Mouse (Mus musculus) kidney, postnatal 25 days (tissue): ENCODE data around the gene Sept9.
"Not testable (repeated sequence)": the region's sequence is repeated elsewhere in the genome, so short reads cannot be mapped to it uniquely, and the experiment has no call there.

ENCODE experiments used
- DNase-seq, 2 experiments: peaks; one replicate each; pipeline ENCODE4 v3.0.0; 2021; ENCODE audit warnings: mixed read lengths in 2 of 2

Gene Sept9

GRCm38 (mm10) chr11:117316441-117317331 is 117.2 kb downstream of the Sept9 start:
- peak; percentile 60 to 80 for DNase-seq

GRCm38 (mm10) chr11:117317429-117318101 is 118.1 kb downstream of the Sept9 start:
- no peak for DNase-seq

DNA sequence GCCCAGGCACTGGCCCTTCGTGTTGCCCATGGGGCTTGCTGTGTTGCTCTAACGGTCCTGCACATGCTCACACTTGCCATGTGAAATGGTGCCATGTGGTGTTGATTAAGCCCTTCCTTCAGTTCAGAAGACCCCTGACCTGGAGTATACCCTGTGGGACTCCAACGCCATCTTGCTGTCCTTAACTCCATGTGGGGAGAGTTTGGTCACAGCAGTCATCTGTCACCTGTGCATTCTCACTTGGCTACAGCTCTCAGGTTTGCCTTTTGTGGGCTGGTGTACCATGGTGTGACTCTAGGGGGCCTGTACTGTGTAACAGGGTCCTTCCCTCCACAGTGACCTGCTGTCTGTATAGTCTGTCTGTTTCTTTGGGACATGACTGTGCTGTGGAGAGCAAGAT is 118.7 kb downstream of the Sept9 start:
- DNase-seq = no peak

DNA sequence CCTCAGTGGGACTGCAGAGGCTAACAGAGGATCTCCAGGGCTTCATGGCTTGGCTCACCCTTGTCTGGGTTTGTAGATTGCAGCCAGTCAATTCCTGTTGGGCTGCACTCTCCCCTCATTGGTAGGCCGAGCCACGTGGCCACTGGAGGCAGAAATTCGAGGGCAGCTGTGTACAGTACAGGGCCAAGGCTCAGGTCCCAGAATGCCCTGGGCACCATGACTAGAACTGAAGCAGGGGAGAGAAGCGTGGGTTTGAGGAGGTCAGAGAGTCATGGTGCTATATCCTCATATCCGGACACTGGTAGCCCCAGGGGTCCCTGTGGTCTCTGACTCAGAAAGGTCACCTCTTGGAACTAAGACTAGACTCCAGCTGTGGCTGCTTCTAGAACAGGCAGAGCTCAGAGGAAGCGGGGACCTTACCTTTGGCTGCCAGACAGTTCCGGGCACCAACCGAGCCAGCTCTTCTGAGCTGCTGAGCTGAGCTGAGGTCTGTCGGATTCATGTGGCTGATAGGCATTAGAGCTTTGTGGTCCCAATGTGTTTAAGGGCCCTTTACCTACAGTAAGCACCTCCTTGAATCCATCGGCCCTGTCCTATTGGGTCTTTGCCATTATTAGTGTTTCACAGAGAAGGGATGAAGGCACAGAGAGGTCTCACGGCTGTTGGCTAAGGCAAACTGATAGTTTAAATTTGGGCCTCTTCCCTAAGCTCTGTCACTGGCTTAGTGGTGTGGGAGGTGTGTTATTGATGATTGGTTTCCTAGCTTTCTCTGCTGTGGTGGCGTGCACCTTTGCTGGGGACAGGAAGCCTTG is 119.5 kb downstream of the Sept9 start:
- peak in 1 of 2 experiments; percentile 69 for DNase-seq

DNA sequence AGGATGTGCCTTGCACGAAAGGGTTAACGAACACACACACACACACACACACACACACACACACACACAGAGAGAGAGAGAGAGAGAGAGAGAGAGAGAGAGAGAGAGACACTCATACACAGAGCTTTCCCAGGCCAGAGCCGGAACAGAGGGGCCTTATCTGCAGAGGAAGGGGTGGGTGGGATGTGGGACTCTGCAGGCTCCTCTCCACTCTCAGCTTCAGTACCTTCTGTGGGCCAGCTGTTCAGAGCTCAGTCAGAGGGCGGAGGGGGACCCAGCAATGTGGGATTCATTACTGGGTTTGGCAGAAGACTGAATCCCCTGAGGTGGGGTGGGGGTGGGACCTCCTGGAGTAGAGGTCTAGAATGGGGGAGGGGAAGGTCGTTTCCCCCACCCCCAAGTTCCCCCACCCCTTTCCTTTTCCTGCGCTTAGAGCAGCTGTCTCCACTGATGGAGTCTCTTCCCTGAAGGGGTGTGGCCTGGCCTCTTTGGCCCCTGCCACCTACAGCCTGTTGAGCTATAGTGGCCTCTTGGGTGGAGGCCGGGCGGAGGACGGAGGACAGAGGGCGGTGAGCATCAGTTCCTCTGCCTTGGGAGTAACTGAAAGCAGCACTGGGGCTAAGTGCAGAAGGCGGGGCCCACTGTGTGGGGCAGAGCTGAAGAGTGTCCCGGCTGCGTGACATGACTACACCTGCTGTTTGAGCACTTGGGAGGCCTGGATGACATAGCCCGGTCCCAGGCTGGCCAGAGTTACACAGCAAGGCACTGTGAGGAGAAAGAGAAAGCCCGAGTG is 120.3 kb downstream of the Sept9 start:
- DNase-seq = peak in 1 of 2 experiments; percentile 70

DNA sequence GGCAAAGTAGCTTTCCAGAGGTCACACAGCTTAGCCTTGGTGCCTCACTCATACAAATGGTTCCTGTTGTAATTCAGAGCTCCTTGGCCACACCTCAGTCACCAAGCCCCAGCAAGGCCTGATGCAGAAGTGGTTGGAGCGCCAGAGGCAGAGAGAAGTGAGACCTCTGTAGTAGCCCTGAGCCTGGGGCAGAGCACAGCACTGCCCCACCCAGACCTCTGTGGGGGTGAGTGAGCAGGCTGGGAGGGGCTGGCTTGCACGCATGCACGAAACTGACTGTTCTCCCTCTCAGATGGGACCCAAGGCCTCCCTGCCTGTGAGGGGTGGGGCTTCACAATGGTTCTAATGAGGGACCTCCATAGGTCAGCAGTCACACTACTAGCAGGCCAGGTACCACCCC is 121.0 kb downstream of the Sept9 start:
- peak in 1 of 2 experiments; percentile 37 for DNase-seq

DNA sequence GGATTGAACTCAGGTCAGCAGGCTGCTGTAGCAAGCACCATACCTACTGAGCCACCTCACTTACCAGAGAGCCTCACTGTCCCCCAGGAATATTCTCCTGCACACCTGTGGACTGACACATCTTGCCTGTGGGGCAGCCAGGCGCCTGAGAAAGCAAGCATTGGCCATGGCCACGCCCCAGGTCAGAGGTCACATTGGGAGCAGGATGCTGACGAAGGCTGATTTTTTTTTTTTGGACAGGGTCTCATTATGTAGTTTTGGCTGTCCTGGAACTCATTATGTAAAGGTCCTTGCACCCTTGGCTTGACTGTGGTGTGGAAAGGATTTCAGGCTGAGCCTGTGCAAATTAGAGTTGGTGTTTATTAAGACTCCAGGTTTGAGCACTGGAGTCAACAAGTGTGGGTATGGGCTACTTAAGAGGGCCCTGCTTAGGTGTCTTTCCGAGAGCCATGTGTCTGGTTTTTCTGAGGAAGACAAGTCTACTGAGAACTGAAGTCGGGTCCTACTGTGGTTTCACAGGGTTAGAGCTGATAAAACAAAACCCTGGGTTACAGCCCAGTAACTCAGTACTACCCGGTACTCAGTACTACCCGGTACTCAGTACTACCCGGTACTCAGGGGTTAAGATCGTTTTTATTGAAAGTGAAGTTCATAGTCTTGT is 122.0 kb downstream of the Sept9 start:
- peak; percentile 68 to 74 for DNase-seq

GRCm38 (mm10) chr11:117322311-117322710 is 122.8 kb downstream of the Sept9 start:
- DNase-seq = no peak

DNA sequence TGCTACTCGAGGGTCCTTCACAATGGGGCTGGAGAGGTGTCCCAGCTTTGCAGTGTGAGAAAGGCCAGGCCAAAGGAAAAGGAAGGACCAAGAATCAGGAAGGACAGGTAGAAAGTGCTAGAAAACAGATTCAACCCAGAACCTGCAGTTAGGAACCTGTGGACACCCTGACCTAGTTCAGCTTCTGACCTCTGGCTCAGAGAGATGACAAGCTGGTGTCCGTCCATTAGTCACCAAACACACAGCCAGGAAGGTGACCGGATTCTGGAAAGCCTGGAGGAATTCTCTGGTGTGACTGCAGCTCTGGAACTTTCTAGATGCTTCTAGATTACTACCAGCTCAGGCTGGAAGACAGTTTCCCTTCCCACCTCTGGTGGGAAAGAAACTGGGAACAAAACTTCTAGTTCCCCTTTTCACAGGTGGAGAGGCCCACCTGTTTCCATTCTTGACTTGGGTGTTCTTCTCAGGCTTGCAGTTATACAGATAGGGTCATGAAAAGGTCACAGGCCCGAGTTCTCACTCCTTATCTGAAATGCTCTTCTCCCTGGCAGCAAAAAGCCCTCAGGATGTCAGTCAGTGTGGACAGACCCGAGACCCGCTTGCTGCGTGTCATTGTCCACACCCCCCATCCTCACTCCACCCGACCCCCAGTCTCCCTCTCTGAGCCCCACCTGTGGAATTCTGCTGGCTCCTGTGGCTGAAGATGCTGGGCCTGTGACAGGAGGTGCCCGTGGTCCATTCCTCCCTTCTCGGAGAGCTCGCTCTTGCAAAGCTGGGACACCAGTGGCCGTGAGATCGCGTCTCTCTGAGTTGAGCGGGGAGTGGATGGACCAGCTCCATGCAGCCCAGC is 123.5 kb downstream of the Sept9 start:
- no peak for DNase-seq

DNA sequence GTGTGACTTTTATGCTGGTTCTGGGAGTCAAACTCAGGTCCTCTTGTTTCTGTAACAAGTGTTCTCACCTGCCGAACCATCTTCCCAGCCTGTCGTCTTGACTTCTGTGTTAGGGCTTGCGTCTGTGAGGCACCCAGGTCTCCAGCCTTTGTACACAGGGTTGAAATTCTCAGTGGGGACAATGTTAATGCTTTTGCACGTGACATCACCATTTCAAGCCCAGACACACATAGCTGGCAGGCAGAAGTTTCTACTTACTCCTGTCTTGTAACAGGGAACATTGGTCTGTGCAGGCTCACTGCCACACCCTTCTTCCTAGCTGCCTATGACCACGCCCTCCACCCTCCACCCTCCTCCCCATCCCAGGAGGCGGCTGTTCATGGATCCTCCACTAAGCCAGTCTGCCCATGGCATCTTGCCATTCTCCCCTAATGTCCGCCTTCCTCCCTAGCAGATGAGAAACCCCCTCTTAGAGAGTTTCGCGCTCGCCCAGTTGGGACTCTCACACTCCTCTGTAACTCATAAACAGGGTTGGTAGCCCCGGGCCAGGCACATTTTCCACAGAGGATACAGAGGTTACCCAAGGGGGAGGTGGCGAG is 124.6 kb downstream of the Sept9 start:
- no peak for DNase-seq

- not testable (repeated sequence) for DNase-seq
These were observed 125.3 kb downstream of the Sept9 start for GRCm38 (mm10) chr11:117324718-117325117.

DNA sequence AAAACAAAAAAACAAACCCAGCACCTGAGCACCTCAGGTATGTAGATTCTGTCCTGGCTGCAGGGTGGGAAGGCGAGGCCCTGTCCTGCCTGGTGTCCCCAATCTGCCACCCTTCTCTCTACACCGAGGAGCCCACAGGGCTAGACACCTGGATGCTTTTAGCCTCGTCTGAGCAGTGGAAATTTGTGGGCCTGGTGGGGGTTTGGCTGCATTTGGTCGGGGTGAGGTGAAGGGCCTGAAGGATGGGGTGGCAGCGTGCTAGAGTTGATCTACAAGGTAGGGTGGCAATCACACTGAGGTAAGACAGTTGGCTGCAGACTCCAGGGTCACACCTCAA is 125.6 kb downstream of the Sept9 start:
- DNase-seq = no peak

- DNase-seq = peak in 1 of 2 experiments; percentile 50
These were observed 126.1 kb downstream of the Sept9 start for GRCm38 (mm10) chr11:117325468-117326139.

GRCm38 (mm10) chr11:117326140-117326725 is 126.8 kb downstream of the Sept9 start:
- DNase-seq = peak in 1 of 2 experiments; percentile 36

DNA sequence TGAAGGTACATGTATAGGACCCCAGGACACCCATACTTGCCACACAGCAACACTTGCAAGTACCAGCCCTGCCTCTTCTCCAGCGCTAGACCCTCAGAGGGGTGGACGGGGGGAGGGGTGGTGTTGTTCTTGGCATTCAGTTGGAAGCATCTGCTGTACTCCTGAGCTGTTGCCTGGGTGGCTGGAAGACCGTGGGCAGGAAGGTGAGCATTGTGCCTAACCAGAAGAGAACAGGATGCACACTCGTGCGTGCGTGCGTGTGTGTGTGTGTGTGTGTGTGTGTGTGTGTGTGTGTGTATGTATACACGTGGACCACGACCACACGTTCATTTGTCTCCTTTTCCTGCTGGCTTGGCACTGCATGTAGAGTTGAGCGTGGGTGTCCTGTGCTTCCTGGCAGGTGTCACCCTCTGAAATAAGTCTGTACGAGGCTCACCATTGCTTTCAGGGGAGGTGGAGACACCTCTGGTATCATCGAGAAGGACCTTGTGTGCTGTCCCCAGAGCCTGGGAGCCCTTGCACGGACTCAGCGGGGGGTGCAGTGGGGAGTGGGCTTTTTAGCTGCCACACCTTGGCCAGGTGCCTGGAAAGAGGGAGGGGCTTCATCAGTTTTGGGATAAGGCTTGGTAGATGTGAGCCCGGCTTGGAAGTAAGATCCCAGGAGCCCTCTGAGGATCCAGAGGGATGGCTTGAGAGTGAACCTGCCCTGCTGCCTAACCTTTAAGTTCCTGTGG is 127.6 kb downstream of the Sept9 start:
- no peak for DNase-seq

- DNase-seq = no peak
These were observed 128.2 kb downstream of the Sept9 start for GRCm38 (mm10) chr11:117327633-117328032.

DNA sequence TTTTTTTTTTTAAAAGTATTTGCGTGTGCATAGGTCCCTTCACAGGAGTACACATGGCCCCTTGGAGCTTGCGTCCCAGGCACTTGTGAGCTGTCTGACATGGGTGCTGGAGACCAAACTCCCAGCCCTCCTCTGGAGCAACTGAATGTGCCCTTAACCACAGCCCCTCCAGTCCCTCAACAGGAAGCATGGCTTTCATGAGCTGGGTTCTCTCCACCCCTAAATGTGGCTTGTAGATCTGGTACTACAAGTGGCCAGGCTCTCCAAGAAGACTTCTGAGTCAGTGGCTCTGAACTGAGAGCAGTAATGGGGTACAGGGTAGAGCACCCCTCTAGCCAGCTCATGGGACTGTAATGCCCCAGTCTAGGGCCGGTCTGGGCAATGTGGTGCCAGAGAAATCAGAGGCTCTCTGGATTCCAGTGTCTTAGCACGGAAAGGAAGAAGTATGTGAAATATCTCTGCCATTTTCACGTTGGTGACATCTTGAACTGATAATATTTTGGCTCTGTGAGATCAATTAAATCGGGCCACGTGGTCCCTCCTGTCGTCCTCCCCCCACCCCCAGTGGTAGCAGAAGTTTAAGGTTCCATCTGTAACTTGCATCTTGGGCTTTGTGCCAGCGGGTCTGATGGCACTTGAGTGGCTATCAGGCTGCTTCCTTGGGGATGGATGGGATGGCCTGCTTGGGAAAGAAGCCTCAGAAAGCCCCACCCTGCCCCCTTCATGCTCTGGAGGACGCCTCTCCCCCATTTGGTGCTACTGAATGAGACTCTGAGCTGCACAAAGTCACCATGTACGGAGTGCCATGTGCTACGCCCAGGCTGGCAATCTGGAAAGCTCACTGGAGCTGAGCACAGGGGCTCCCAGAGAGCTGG is 130.9 kb downstream of the Sept9 start:
- DNase-seq = no peak

DNA sequence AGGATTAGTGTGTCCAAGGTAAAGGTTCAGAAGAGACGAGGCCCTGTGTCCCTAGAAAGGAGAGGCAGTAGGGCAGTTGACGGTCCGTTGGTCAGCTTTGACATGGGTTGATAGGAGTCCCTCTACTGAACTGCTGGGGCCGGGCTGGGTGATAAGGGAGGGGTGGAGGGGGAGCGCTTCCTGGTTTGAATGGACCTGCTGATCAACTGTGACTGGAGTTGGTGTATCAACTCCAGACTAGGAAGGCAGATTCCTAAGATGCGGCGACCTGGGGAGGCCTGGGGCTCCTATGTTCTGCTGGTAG is 131.4 kb downstream of the Sept9 start:
- DNase-seq = no peak
